Mouse (Mus musculus): ENCODE data around the gene Clic3.
"Not testable (repeated sequence)": the region's sequence is repeated elsewhere in the genome, so short reads cannot be mapped to it uniquely, and the experiment has no call there.

Clic3 gene

DNA sequence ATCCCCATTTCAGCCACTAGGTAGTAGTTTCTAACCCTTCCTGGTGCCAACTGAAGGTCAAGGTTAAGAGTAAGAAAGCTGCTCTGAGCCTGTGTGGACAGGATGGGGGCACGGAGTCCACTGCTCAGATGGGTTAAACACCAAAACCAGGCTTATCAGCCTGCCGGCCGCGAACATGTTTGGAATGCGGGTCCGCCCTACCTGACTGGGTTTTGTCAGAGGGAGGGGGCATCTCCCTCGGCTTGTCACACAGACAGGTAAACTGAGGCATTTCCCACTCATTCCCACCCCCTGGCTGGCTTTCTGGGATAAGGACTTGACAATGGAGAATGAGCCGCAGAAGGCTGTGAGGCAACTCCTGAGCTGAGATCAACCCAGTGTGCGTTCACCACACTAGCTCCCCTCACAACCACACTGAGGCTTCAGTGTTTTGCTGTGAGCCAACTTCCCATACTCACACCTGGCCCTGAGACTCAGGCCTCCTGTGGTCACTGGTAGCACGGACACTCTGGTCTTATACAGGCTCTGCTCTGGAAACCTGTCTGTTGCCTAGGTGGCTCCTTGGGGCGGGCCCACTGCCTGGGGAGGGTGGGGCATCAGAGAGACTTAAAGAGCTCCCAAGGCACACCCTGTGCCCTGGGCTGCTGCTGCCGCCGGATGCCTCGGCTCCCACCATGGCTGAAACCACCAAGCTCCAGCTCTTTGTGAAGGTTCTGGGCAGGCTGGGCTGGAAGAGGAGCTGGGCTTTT is at the start of gene Clic3:
Gene Clic3, plus strand, starts transcription at position 634 of the 749 bp plus-strand sequence.
- DNase-seq: no peak

DNA sequence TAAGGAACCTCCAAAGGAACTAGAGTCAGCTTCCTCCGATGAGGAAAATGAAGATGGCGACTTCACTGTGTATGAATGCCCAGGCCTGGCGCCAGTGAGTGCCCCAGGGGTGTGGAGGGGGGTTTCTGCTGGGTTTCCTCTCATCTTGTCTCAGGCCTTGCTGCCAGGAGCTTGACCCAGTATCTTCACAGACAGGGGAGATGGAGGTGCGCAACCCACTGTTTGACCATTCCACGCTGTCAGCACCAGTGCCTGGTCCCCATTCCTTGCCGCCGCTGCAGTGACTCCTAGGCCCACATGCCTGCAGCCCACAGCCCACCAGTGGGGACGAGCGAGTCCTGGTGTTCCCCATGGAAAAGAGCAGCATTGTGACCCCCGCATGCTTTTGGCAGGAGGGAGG is 47.7 kb upstream of the Clic3 start:
- no peak for DNase-seq

DNA sequence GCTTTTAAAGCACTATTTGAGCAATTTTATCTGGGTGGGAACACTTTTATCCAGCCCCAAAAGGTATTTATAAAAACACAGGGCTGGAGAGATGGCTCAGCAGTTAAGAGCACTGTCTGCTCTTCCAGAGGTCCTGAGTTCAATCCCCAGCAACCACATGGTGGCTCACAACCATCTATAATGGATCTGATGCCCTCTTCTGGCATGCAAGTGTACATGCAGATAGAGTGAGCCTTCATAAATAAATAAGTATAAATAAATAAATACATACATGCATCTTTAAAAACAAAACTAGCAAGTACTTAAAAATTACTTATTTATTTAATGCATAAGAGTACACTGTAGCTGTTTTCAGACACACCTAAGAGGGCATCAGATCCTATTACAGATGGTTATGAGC is 43.2 kb upstream of the Clic3 start:
- DNase-seq: not testable (repeated sequence)

DNA sequence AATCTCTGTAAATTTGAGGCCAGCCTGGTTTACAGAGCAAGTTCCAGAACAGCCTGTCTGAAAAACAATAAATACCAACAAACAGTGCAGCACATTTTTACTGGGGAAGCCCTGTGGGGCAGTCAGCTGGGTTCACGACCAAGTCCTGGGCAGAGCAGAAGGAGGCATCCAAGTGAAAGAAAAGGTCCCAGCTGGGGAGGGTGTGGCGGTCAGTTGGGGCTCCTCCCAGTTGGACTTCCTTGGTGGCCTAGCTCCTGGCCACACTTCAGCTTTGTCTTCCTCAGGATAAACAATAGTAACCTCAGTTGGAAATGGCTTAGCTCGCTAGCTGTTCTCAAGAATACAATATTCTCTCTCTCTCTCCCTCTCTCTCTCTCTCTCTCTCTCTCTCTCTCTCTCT is 39.2 kb upstream of the Clic3 start:
- DNase-seq: no peak

DNA sequence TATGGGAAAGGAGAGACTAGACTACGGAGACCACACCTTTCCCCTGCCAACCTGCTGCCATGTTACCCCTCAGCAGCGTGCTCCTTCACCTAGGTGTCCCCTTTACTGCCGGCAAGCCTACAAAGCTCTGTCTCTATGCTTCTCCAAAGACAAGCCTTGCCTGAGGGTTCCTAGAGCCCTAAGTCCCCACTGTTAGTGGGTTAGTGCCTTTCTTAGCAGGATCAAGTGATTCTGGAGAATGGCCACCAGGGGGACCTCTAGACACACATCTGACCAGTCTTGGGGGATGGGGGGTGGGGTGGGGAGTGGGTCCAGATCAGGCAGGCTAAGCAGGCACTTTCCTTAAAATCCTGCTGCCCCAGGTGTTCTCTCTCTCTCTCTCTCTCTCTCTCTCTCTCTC is 34.7 kb upstream of the Clic3 start:
- peak; percentile 52 for DNase-seq

DNA sequence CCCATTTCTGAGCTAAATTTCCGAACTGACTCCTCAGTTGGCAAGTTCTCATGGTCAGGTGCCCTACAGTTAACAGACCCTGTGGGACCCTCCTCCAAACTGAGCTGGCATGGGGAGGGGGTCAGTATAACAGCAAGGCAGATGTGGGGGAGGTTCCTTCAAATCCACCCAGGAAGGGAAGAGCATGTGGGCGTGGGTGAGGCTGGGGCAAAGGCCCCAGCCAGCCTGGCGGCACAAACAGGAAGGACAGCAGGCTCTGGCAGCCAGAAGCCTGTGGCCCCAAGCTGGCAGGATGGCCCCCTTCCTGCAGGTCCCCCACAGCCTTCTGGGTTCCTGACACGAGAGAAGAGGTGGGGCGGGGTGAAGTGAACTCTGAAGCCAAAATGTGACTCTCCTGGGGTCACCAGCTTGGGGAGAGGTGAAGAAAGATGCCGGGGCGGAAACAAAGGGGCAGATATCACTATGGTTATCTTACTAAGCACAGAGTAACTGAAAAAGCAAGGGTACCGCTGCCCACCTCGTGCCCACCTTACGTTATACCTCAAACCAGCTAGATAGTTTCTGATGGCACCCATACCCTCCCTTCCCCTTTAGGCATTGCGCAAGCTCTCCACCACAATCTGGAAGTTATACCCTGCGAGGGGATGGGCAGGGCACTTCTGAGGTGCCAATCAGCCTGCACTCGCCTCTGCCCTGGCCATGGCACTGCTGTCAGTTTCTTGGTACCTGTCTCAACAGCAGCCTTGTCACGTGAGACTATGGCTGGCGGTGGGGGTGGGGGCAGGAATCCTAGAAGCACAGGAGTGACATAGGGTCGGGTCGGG is 33.8 kb upstream of the Clic3 start, which contains the start of gene Fut7:
Gene Fut7, plus strand, starts transcription at position 681 of the 824 bp plus-strand sequence.
- DNase-seq: peak; percentile 26

DNA sequence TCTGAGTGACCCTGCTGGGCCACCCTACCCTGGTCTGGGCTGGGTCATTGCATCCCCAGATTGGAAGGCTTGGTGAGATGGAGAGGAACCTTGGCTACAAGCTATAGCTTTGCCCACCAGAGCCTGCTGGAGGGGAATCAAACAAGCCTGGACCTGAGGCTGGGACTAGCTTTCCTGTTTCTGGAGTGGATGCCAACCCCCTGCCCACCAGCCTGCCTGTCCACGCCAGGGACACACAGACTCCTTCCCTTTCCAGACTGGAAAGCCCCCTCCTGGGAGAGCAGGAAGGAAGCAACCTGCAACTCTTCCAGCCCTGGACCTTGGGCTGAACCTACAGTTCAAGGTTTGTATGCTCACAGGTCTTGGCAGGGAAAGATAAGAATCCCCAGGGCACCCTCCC is 33.0 kb upstream of the Clic3 start:
- DNase-seq: peak; percentile 16

DNA sequence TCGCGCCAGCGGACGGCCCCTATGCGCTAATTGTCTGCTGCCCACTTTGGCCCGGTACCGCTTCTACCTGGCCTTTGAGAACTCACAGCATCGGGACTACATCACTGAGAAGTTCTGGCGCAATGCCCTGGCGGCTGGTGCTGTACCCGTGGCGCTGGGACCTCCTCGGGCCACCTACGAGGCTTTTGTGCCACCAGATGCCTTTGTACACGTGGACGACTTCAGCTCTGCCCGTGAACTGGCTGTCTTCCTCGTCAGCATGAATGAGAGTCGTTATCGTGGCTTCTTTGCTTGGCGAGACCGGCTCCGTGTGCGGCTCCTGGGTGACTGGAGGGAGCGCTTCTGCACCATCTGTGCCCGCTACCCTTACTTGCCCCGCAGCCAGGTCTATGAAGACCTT is 31.2 kb upstream of the Clic3 start:
- peak; percentile 50 for DNase-seq

DNA sequence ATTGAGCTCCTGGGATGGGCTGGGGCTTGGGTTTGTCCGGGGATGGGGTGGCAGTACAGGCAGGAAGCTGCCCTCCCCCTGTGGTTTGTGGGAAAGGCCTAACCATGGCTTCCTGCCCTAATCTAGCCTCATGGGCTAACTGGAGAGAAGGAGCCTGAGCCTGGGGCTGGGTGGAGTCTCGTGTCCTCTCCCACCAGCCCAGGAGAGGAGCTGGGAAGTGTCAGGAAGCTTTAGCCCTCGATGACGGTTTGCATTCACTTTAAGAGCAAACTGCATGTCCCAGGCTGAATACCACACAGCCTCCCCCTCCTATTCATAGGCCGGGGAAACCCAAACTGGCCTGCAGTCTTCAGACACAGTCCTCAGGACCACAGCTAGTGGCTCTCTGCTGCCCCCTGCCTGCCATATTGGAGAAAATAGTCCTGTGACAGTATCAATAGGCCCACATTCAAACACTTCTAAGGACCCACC is 29.9 kb upstream of the Clic3 start:
- DNase-seq: peak; percentile 75

DNA sequence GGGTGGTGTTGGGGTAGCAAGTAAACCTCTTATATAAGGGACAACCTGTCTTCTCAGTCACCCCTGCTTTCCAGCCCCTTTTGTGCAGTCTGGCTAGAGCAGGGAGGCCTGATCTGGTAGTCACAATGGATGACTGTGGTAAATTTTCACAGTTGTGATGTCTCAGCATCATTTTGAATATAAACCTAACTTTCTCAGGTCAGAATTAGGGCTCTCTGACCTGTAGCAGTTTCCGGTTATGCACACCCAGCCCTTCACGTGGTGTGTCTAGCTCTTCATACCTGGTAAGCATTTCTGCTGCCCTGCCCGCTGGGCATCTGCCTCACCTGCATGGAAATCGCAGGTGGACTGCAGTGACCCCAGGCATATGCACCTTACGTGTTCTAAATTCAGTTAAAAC is 29.4 kb upstream of the Clic3 start:
- DNase-seq: no peak

DNA sequence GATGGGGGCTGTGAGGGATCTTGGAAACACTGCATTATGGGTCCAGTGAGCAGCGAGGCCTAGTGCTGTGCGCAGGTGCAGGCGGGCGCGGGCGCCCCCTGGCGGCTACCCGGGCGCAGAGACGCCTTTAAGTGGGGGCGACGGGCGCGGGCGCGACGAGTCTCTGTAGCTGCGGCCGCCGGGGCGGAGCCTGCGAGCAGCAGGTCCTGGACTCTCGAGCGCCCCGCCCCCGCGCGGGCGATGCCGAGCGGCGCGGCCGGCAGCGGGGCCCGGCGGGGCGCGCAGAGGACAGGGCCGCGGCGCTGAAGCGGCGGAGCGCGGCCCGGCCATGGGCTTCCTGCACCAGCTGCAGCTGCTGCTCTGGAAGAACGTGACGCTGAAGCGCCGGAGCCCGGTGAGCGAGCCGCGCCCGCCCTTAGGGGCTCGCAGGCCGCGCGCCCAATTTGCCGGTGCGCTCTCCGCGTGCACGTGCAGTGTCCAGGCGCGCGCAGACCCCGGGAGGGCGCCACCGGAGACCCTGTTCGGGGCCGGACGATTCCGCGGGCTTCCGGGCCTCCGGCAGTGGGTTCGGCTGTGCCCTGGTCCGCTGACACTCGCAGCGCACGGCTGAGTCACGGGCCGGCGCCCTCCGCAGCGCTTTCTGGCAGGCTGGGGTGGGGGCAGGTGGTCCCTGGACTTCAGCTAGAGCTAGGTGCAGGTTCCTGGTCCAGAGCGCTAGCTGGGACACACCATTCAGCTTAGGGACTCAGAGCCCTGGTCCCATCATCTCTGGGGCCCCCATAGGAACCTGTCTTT is 28.0 kb upstream of the Clic3 start, which contains the start of gene Abca2:
Gene Abca2, plus strand, starts transcription at position 262 of the 795 bp plus-strand sequence.
- peak; percentile 97 for DNase-seq

DNA sequence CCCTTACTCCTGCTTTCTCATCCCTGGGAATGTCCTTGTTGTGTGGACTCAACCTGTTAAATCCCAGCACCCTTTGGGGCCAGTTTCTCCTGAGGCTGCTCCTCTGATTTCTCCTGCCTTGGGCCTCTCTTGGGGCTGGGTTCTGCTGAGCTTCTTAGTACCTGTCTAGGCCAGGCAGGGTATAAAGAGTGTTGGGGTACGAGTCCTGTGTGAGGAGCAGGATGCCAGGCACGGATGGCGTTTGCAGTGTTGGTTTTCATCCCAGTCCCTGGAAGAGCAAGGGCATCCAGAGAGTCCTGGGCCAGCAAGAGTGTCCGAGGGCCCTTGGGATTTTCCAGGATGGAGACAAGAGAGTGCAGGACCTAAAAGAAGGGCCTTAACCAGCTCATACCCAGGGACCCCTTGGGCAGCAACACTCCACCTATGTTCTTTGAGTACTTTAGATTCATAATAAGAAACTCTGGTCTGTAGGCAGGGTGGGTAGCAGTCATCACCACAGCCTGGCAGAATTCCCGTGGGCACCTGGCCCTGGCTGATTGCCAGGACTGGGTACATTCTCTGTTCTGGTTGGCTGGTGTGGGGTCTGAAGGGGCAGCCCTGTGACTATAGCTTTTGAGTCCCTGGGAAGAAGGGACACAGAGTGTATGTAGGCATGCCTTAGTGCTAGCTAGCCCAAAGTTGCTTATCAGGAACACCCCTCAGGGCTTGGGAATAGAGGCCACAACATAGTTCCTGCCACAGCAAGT is 27.0 kb upstream of the Clic3 start:
- DNase-seq: peak; percentile 74

DNA sequence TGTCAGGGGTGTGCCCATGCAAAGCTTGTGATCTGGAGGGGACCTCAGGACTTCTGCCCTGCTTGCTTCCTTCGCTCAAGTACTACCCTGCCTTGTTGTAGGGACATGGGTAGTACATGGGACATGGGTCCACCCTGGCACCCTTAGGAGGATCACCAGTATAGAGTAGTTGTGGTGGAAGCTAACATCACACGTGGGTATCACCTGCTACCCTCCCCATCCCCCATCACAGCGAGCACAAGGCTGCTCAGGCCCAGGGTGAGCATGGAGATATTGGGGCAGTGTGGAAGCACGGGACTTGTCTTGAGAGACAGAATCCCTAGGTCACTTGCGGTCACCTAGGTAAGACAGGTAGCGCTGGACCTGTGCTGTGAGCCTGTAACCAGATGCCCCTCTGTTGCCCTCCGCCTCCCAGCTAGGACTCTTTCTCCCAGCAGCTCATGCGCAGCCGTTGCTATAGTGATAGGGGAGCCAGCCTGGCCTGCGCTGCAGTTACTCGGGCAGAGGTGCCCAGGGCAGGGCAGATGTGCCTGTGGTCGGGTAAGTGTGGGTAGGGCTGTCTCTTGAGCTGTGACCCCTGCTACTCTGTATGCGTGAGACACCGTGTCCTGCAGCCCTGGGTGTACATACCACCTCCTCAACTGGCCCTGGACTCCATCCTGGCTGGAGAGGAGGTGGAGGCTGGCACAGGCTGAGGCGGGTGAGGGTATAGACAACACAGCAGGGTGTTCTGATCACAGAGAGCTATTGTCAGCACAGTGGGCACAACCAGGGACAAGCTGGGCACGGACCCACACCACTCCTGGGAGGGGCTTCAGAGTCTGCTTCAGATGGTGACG is 26.0 kb upstream of the Clic3 start:
- DNase-seq: no peak

DNA sequence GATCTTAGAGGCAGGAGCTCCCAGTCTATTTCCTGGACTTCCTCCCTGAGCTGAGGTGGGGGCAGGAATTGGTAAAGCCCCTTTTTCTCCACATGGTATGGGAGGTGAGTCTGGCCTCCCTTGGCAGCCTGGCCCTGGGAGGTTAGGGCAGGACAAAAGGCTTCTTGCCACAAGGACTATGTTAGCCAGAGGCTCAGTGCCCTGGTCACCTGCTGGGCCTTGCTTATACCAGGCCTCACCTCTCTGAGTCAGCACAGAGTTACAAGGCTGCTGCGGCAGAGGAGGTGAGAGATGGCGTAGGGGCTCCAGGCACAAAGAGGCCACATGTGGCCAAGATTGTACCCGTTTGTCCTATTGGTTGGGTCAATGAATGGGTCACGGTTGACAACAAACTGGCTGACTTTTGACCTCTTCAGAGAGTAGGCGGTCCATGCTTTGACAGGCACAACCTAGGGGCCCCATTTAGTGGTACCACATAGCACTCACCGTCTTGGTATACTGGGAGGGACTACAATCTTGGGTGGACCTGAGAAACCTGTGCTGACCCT is 25.3 kb upstream of the Clic3 start:
- no peak for DNase-seq

DNA sequence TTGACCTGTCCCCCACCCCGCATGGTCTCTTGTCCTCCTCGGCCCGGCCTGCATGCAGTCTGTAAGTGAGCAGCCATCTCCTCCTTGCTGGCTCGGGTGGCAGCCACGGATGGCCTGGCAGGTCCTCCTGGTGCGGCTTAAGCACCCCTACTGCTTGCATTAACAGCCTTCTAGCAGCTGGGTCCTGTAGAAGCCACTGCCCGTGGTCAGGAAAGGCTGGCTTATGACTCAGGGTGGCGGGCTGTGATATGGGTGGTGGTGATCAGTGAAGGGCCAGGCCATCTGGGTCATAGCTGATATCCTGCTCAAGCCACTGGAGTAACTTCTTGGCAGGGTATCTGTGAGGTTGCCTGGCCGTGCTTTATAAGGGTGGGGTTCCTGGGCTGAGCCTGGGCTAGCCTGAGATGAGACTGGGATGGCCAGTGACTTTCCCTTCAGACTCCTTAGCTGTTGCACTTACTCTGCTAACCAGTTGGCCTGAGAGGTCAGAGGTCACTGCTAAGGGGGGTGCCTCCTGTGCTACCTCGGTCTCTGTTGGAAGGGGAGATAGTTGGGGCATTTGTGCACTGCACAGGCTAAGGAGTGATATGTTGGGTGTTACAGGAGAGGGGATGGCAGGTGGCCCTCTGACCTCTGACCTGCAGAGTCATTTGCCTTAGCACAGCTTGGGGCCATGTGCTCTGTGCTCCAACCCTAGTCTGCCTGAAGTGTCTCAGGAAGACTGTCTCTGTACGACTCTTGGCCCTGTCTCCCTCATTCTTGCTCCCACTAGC is 24.1 kb upstream of the Clic3 start:
- DNase-seq: no peak

DNA sequence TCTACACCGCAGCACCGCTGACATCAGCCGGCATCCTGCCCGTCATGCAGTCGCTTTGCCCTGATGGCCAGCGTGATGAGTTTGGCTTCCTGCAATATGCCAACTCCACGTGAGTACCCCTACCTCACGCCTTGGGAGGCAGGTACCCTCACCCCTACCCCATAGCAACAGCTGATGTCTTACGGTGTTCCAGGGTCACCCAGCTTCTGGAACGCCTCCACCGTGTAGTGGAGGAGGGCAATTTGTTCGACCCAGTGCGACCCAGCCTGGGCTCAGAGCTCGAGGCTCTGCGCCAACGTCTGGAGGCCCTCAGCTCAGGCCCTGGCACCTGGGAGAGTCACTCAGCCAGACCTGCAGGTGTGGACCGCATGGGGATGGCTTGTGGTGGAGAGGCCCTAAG is 23.5 kb upstream of the Clic3 start:
- DNase-seq: no peak

DNA sequence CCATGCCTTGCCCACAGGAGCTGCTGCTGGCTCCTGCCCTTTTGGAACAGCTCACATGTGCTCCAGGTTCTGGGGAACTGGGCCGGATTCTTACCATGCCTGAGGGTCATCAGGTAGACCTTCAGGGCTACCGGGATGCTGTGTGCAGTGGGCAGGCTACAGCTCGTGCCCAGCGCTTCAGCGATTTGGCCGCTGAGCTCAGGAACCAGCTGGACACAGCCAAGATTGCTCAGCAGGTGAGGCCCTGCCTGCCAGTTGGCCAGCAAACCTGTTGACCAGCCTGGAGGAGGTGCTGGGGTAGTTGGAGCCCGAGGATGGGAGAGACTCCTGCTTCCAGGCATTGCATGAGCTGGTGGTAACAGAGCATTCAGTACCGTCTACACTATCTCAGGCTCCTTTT is 22.3 kb upstream of the Clic3 start:
- DNase-seq: peak; percentile 94

DNA sequence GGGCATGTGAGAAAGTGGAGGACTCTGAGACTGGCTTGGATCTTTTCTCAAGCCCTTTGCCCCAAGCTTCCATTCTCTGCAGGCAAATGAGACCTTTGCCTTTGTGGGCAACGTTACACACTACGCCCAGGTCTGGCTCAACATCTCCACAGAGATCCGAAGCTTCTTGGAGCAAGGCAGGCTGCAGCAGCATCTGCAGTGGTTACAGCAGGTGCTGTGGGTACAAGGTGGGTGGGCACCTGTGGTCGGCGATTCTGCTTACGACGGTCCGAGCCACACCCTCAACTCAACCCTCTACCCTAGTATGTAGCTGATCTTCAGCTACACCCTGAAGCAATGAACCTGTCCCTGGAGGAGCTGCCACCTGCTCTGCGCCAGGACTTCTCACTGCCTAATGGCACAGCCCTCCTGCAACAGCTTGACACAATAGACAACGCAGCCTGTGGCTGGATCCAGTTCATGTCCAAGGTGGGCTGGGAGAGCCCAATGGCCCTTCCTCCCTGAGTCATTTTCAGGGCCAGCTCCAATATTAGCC is 20.3 kb upstream of the Clic3 start:
- peak; percentile 25 for DNase-seq

DNA sequence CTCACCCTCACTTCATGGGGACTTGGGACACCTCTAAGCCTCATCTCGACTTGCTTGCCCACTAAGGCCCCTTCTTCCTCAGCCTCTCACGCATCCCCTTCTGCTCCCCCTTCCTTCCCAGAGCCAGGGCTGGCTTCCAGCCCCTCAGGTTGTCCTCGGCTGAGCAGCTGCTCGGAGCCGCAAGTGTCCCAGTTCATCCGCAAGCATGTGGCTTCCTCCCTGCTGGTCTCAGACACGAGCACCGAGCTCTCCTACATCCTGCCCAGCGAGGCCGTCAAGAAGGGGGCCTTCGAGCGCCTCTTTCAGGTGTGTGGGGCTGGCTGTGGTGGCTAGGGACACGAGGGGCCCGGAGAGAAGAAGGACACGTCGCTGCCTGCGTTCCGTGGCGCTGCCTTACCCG is 15.6 kb upstream of the Clic3 start:
- no peak for DNase-seq

DNA sequence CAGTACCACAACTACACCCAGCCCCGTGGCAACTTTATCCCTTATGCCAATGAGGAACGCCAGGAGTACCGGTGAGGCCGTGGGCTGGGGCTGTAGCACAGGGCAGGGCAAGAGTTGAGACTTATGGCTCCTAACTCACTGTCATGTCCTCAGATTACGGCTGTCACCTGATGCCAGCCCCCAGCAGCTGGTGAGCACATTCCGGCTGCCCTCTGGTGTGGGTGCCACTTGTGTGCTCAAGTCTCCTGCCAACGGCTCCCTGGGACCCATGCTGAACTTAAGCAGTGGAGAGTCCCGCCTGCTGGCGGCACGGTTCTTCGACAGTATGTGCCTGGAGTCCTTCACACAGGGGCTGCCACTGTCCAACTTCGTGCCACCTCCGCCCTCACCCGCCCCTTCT is 14.0 kb upstream of the Clic3 start:
- DNase-seq: no peak

Data from cerebellum, adult 11 months (tissue).